Comparison of ENCODE assay signal across 9 mouse cellular contexts in genomic region chr2:102166550-102167325, GRCm38 (mm10). TPM values are rescaled to one million over a fixed set of nuclear protein-coding genes. Genes with fewer than 3 reads are reported as not detected.
A peak's percentile ranks its signal among the peaks of the same experiment; 100 is the strongest.
DNase-seq lines count a peak whose midpoint lies in the region; ATAC-seq and TF ChIP-seq lines count a peak whose summit lies in the region.
"Had no signal": no experiment of that assay in that cellular context is flagged by ENCODE, and none has a peak within 500 bp of the region (broad histone marks: within the 10 kb centered on the region; RNA-seq: fewer than 3 reads in every experiment).

No protein-coding gene starts in this region.

- H3K9me3 ChIP-seq in lung, embryonic 15.5 days: no peaks in the 10 kb centered on the region
- H3K9me3 ChIP-seq in embryonic facial prominence, embryonic 13.5 days: no peaks in the 10 kb centered on the region
- H3K9me3 ChIP-seq in hindbrain, embryonic 10.5 days: no peaks in the 10 kb centered on the region
- no peaks in the 10 kb centered on the region for H3K9me3 ChIP-seq in liver, embryonic 14.5 days (ENCODE audit: control insufficient read depth, low read length)

- H3K27ac ChIP-seq in lung, embryonic 15.5 days: peak overlapping the region; percentile 47; the same call in 1 of the 2 replicates
- no peak overlapping the region for H3K27ac ChIP-seq in embryonic facial prominence, embryonic 13.5 days
- H3K27ac ChIP-seq in hindbrain, embryonic 10.5 days: peak overlapping the region; percentile 62
- H3K27ac ChIP-seq in liver, embryonic 14.5 days: no peak overlapping the region

- DNase-seq in lung, postnatal 25 days (ENCODE audit: low spot score): no peak
- DNase-seq in hindbrain, embryonic 10.5 days (ENCODE audit: low spot score): peak; percentile 12
- no peak for DNase-seq in liver, embryonic 14.5 days (ENCODE audit: low read depth in 3 of 3, low spot score in 3 of 3)
- DNase-seq in thymus, postnatal 25 days: no peak
- DNase-seq in yolk sac, embryonic 10.5 days (ENCODE audit: low spot score): no peak
- no peak for DNase-seq in left cerebral cortex, adult 9 months (ENCODE audit: low spot score in 2 of 2)

- peaks cover 18% of the 10 kb centered on the region for H3K4me1 ChIP-seq in lung, embryonic 15.5 days
- H3K4me1 ChIP-seq in embryonic facial prominence, embryonic 13.5 days: peaks cover 31% of the 10 kb centered on the region
- H3K4me1 ChIP-seq in hindbrain, embryonic 10.5 days (replicated peaks): peaks cover 38% of the 10 kb centered on the region
- no peaks in the 10 kb centered on the region; a peak in 1 of 4 replicates for H3K4me1 ChIP-seq in liver, embryonic 14.5 days (replicated peaks; ENCODE audit: control insufficient read depth in 2 of 2, insufficient read depth in 2 of 2, low read length in 1 of 2)

- TF ChIP-seq CTCF in liver, embryonic 14.5 days (IDR thresholded peaks at IDR 0.05; ENCODE audit: low read depth): 0 out of 2 replicates have a peak, but pooled peaks have one; percentile 2

- peak overlapping the region; percentile 31 for H3K4me2 ChIP-seq in lung, embryonic 15.5 days
- no peak overlapping the region for H3K4me2 ChIP-seq in embryonic facial prominence, embryonic 13.5 days
- no peak overlapping the region for H3K4me2 ChIP-seq in liver, embryonic 14.5 days (ENCODE audit: low read depth)

- no peaks in the 10 kb centered on the region for H3K27me3 ChIP-seq in lung, embryonic 15.5 days
- H3K27me3 ChIP-seq in embryonic facial prominence, embryonic 13.5 days: no peaks in the 10 kb centered on the region
- H3K27me3 ChIP-seq in hindbrain, embryonic 10.5 days (ENCODE audit: insufficient read depth, poor library complexity, severe bottlenecking): no peaks in the 10 kb centered on the region
- H3K27me3 ChIP-seq in liver, embryonic 14.5 days (ENCODE audit: control insufficient read depth, insufficient read depth, low read length): no peaks in the 10 kb centered on the region
- H3K27me3 ChIP-seq: Patski had no signal

- WGBS in lung, embryonic 15.5 days: 25% methylated on average over 15 of the region's 15 CpGs
- 51% methylated on average over 15 of the region's 15 CpGs for WGBS in embryonic facial prominence, embryonic 13.5 days
- 51% methylated on average over 15 of the region's 15 CpGs for WGBS in hindbrain, embryonic 10.5 days
- 24% methylated on average over 15 of the region's 15 CpGs for WGBS in liver, embryonic 14.5 days (ENCODE audit: insufficient replicate concordance)

- no peak overlapping the region for H3K9ac ChIP-seq in lung, embryonic 15.5 days
- H3K9ac ChIP-seq in embryonic facial prominence, embryonic 13.5 days: 0 out of 2 replicates have a peak overlapping the region, but pooled peaks have one; percentile 6
- H3K9ac ChIP-seq in liver, embryonic 14.5 days (replicated peaks): no peak overlapping the region

- ATAC-seq in lung, embryonic 15.5 days (ENCODE audit: borderline replicate concordance, extremely low read depth, low FRiP score, low TSS enrichment): peak; percentile 72; the same call in 1 of the 2 replicates
- no peak for ATAC-seq in embryonic facial prominence, embryonic 13.5 days (ENCODE audit: insufficient number of reproducible peaks, insufficient read depth, low FRiP score, low TSS enrichment, low read depth)
- ATAC-seq in liver, embryonic 14.5 days (ENCODE audit: insufficient read depth): no peak
- ATAC-seq: Patski had no signal

- no peaks in the 10 kb centered on the region for H3K36me3 ChIP-seq in lung, embryonic 15.5 days
- peaks cover 7% of the 10 kb centered on the region; the same call in 1 of the 2 replicates for H3K36me3 ChIP-seq in embryonic facial prominence, embryonic 13.5 days
- peaks cover 13% of the 10 kb centered on the region for H3K36me3 ChIP-seq in hindbrain, embryonic 10.5 days
- no peaks in the 10 kb centered on the region for H3K36me3 ChIP-seq in liver, embryonic 14.5 days (replicated peaks; ENCODE audit: control insufficient read depth, insufficient read depth, low read depth)

- no peak overlapping the region for H3K4me3 ChIP-seq in lung, embryonic 15.5 days
- H3K4me3 ChIP-seq in embryonic facial prominence, embryonic 13.5 days: no peak overlapping the region
- H3K4me3 ChIP-seq in hindbrain, embryonic 10.5 days: no peak overlapping the region
- no peak overlapping the region for H3K4me3 ChIP-seq in liver, embryonic 14.5 days (ENCODE audit: insufficient read depth in 1 of 2, low read depth in 2 of 2, low read length in 2 of 2)

- TF ChIP-seq EP300 in liver, embryonic 14.5 days (IDR thresholded peaks at IDR 0.05; ENCODE audit: low read depth): no peak

RNA-seq across cellular contexts. Expression of gene Ldlrad3, which starts 19.4 kb away (rescaled TPM):
- polyA plus RNA-seq in lung, embryonic 15.5 days (2015; fragmentation: Nextera tagmentation; extraction: Ambion mirVana): 43.8 and 48.5 TPM in 2 replicates
- polyA plus RNA-seq in embryonic facial prominence, embryonic 13.5 days (2015; fragmentation: Nextera tagmentation; extraction: Ambion mirVana): 52.4 and 53.3 TPM in 2 replicates
- 54.4 and 55.9 TPM in 2 replicates for polyA plus RNA-seq in hindbrain, embryonic 10.5 days (2016; fragmentation: Nextera tagmentation; extraction: Ambion mirVana)
- 1.9 and 2.1 TPM in 2 replicates for polyA plus RNA-seq in liver, embryonic 14.5 days (2012; rRNA removed)
- 2.9 and 3.2 TPM in 2 replicates for polyA plus RNA-seq in liver, embryonic 14.5 days (2014; fragmentation: Nextera tagmentation; extraction: Ambion mirVana)

Comparison
In these comparisons a context has a peak if more than half of its experiments do, and no peak if none do; other contexts are left out.
1. H3K27ac ChIP-seq: peak in lung, embryonic 15.5 days (single experiment) and hindbrain, embryonic 10.5 days (single experiment); none in embryonic facial prominence, embryonic 13.5 days (single experiment) and liver, embryonic 14.5 days (single experiment).
2. RNA of gene Ldlrad3, which starts 19.4 kb away (polyA plus RNA-seq): 54.4 to 55.9 TPM in hindbrain, embryonic 10.5 days, 52.4 to 53.3 TPM in embryonic facial prominence, embryonic 13.5 days and 43.8 to 48.5 TPM in lung, embryonic 15.5 days; 1.9 to 3.2 TPM in liver, embryonic 14.5 days; every median in the first group is over 10 times any median in the second.